Mouse (Mus musculus): ENCODE measurements around the gene Rps3. TPM values are rescaled to one million over a fixed set of nuclear protein-coding genes. Genes with fewer than 3 reads are reported as not detected.

Rps3 gene
- polyA plus RNA-seq, 1 experiment from 2014 or later, result 818 TPM

- 87% methylated on average over 1 of the region's 1 CpGs for WGBS
- no peak for ATAC-seq (ENCODE audit: low read depth)
These were observed 1.1 kb upstream of the Rps3 start for GRCm38 (mm10) chr7:99484679-99485078.

GRCm38 (mm10) chr7:99483924-99484319 is 384 bp upstream of the Rps3 start:
- Histone ChIP-seq H3K9me3 (ENCODE audit: control insufficient read depth, low read length) (no peaks in the 10 kb centered on the region), H3K4me3 (ENCODE audit: low read length) (peak overlapping the region; percentile 81), H3K27me3 (ENCODE audit: control insufficient read depth, insufficient read depth, low read depth, low read length) (no peaks in the 10 kb centered on the region), H3K4me1 (replicated peaks; ENCODE audit: control insufficient read depth, insufficient read depth, low read length) (peaks cover 18% of the 10 kb centered on the region), H3K36me3 (ENCODE audit: control insufficient read depth, insufficient read depth, low read length) (peaks cover 31% of the 10 kb centered on the region), H3K9ac (ENCODE audit: low read length) (no peak overlapping the region), H3K4me2 (ENCODE audit: low read depth, low read length) (peak overlapping the region; percentile 45), H3K27ac (ENCODE audit: low read length) (no peak overlapping the region)
- 41% methylated on average over 8 of the region's 8 CpGs for WGBS
- peak; percentile 7 for ATAC-seq (ENCODE audit: low read depth)

More at GRCm38 (mm10) chr7:99484679-99485078, 1.1 kb upstream of the Rps3 start:
- Histone ChIP-seq H3K4me2 (ENCODE audit: low read depth, low read length) (no peak overlapping the region), H3K36me3 (ENCODE audit: control insufficient read depth, insufficient read depth, low read length) (peaks cover 23% of the 10 kb centered on the region), H3K9me3 (ENCODE audit: control insufficient read depth, low read length) (no peaks in the 10 kb centered on the region), H3K4me3 (ENCODE audit: low read length) (no peak overlapping the region), H3K27ac (ENCODE audit: low read length) (no peak overlapping the region), H3K9ac (ENCODE audit: low read length) (no peak overlapping the region), H3K27me3 (ENCODE audit: control insufficient read depth, insufficient read depth, low read depth, low read length) (no peaks in the 10 kb centered on the region), H3K4me1 (replicated peaks; ENCODE audit: control insufficient read depth, insufficient read depth, low read length) (peaks cover 18% of the 10 kb centered on the region)

GRCm38 (mm10) chr7:99482637-99483036 is 901 bp downstream of the Rps3 start:
- no peak for ATAC-seq (ENCODE audit: low read depth)
- peak overlapping the region; percentile 81 for H3K4me3 ChIP-seq (ENCODE audit: low read length)
- peak overlapping the region; percentile 83 for H3K27ac ChIP-seq (ENCODE audit: low read length)
- peak overlapping the region; percentile 95 for H3K4me2 ChIP-seq (ENCODE audit: low read depth, low read length)
- WGBS, result under 1% methylated on average over 6 of the region's 6 CpGs
- H3K9ac ChIP-seq (ENCODE audit: low read length), result peak overlapping the region; percentile 86
- peaks cover 43% of the 10 kb centered on the region for H3K36me3 ChIP-seq (ENCODE audit: control insufficient read depth, insufficient read depth, low read length)
- no peaks in the 10 kb centered on the region for H3K27me3 ChIP-seq (ENCODE audit: control insufficient read depth, insufficient read depth, low read depth, low read length)
- H3K4me1 ChIP-seq (replicated peaks; ENCODE audit: control insufficient read depth, insufficient read depth, low read length), result peaks cover 18% of the 10 kb centered on the region
- H3K9me3 ChIP-seq (ENCODE audit: control insufficient read depth, low read length), result no peaks in the 10 kb centered on the region

GRCm38 (mm10) chr7:99477235-99477634 is 6.3 kb downstream of the Rps3 start:
- 84% methylated on average over 5 of the region's 5 CpGs for WGBS
- H3K4me1 ChIP-seq (replicated peaks; ENCODE audit: control insufficient read depth, insufficient read depth, low read length), result peaks cover 28% of the 10 kb centered on the region
- H3K9me3 ChIP-seq (ENCODE audit: control insufficient read depth, low read length), result no peaks in the 10 kb centered on the region
- no peak overlapping the region for H3K4me3 ChIP-seq (ENCODE audit: low read length)
- H3K9ac ChIP-seq (ENCODE audit: low read length), result no peak overlapping the region
- H3K36me3 ChIP-seq (ENCODE audit: control insufficient read depth, insufficient read depth, low read length), result peaks cover 57% of the 10 kb centered on the region
- ATAC-seq (ENCODE audit: low read depth), result no peak
- no peak overlapping the region for H3K27ac ChIP-seq (ENCODE audit: low read length)
- H3K27me3 ChIP-seq (ENCODE audit: control insufficient read depth, insufficient read depth, low read depth, low read length), result no peaks in the 10 kb centered on the region
- H3K4me2 ChIP-seq (ENCODE audit: low read depth, low read length), result no peak overlapping the region

GRCm38 (mm10) chr7:99476558-99477114 is 6.9 kb downstream of the Rps3 start:
- H3K36me3 ChIP-seq (ENCODE audit: control insufficient read depth, insufficient read depth, low read length), result peaks cover 54% of the 10 kb centered on the region
- WGBS, result 29% methylated on average over 3 of the region's 3 CpGs
- no peaks in the 10 kb centered on the region for H3K9me3 ChIP-seq (ENCODE audit: control insufficient read depth, low read length)
- H3K9ac ChIP-seq (ENCODE audit: low read length), result no peak overlapping the region
- no peak overlapping the region for H3K27ac ChIP-seq (ENCODE audit: low read length)
- no peaks in the 10 kb centered on the region for H3K27me3 ChIP-seq (ENCODE audit: control insufficient read depth, insufficient read depth, low read depth, low read length)
- no peak overlapping the region for H3K4me3 ChIP-seq (ENCODE audit: low read length)
- ATAC-seq (ENCODE audit: low read depth), result no peak
- peaks cover 22% of the 10 kb centered on the region for H3K4me1 ChIP-seq (replicated peaks; ENCODE audit: control insufficient read depth, insufficient read depth, low read length)
- H3K4me2 ChIP-seq (ENCODE audit: low read depth, low read length), result no peak overlapping the region

GRCm38 (mm10) chr7:99475562-99475911 is 8.0 kb downstream of the Rps3 start:
- Histone ChIP-seq H3K27ac (ENCODE audit: low read length) (no peak overlapping the region), H3K36me3 (ENCODE audit: control insufficient read depth, insufficient read depth, low read length) (peaks cover 43% of the 10 kb centered on the region), H3K4me1 (replicated peaks; ENCODE audit: control insufficient read depth, insufficient read depth, low read length) (peaks cover 15% of the 10 kb centered on the region), H3K9me3 (ENCODE audit: control insufficient read depth, low read length) (no peaks in the 10 kb centered on the region), H3K4me2 (ENCODE audit: low read depth, low read length) (no peak overlapping the region), H3K9ac (ENCODE audit: low read length) (no peak overlapping the region), H3K27me3 (ENCODE audit: control insufficient read depth, insufficient read depth, low read depth, low read length) (no peaks in the 10 kb centered on the region), H3K4me3 (ENCODE audit: low read length) (no peak overlapping the region)
- ATAC-seq (ENCODE audit: low read depth), result no peak
- WGBS, result 83% methylated on average over 2 of the region's 2 CpGs

GRCm38 (mm10) chr7:99474836-99475561 is 8.5 kb downstream of the Rps3 start:
- WGBS, result 44% methylated on average over 12 of the region's 12 CpGs
- peaks cover 39% of the 10 kb centered on the region for H3K36me3 ChIP-seq (ENCODE audit: control insufficient read depth, insufficient read depth, low read length)
- H3K27ac ChIP-seq (ENCODE audit: low read length), result peak overlapping the region; percentile 55
- H3K9me3 ChIP-seq (ENCODE audit: control insufficient read depth, low read length), result no peaks in the 10 kb centered on the region
- H3K9ac ChIP-seq (ENCODE audit: low read length), result no peak overlapping the region
- no peak overlapping the region for H3K4me2 ChIP-seq (ENCODE audit: low read depth, low read length)
- H3K4me3 ChIP-seq (ENCODE audit: low read length), result no peak overlapping the region
- peak; percentile 89 for ATAC-seq (ENCODE audit: low read depth)
- peaks cover 12% of the 10 kb centered on the region for H3K4me1 ChIP-seq (replicated peaks; ENCODE audit: control insufficient read depth, insufficient read depth, low read length)
- H3K27me3 ChIP-seq (ENCODE audit: control insufficient read depth, insufficient read depth, low read depth, low read length), result no peaks in the 10 kb centered on the region

- H3K4me1 ChIP-seq (replicated peaks; ENCODE audit: control insufficient read depth, insufficient read depth, low read length), result peaks cover 21% of the 10 kb centered on the region
- no peak for ATAC-seq (ENCODE audit: low read depth)
- no peak overlapping the region for H3K27ac ChIP-seq (ENCODE audit: low read length)
- peaks cover 28% of the 10 kb centered on the region for H3K36me3 ChIP-seq (ENCODE audit: control insufficient read depth, insufficient read depth, low read length)
- H3K9ac ChIP-seq (ENCODE audit: low read length), result no peak overlapping the region
- no peaks in the 10 kb centered on the region for H3K9me3 ChIP-seq (ENCODE audit: control insufficient read depth, low read length)
- H3K4me2 ChIP-seq (ENCODE audit: low read depth, low read length), result no peak overlapping the region
- no peak overlapping the region for H3K4me3 ChIP-seq (ENCODE audit: low read length)
- WGBS, result 75% methylated on average over 14 of the region's 14 CpGs
- H3K27me3 ChIP-seq (ENCODE audit: control insufficient read depth, insufficient read depth, low read depth, low read length), result no peaks in the 10 kb centered on the region
These were observed 9.7 kb downstream of the Rps3 start for GRCm38 (mm10) chr7:99473638-99474407.

GRCm38 (mm10) chr7:99471578-99471977 is 12.0 kb downstream of the Rps3 start:
- WGBS, result 58% methylated on average over 18 of the region's 18 CpGs
- Histone ChIP-seq H3K4me3 (ENCODE audit: low read length) (no peak overlapping the region), H3K27me3 (ENCODE audit: control insufficient read depth, insufficient read depth, low read depth, low read length) (no peaks in the 10 kb centered on the region), H3K4me1 (replicated peaks; ENCODE audit: control insufficient read depth, insufficient read depth, low read length) (peaks cover 30% of the 10 kb centered on the region), H3K9ac (ENCODE audit: low read length) (no peak overlapping the region), H3K36me3 (ENCODE audit: control insufficient read depth, insufficient read depth, low read length) (peaks cover 16% of the 10 kb centered on the region), H3K9me3 (ENCODE audit: control insufficient read depth, low read length) (no peaks in the 10 kb centered on the region), H3K27ac (ENCODE audit: low read length) (no peak overlapping the region), H3K4me2 (ENCODE audit: low read depth, low read length) (no peak overlapping the region)
- ATAC-seq (ENCODE audit: low read depth), result no peak

Measured in lung, embryonic 16.5 days (tissue).